Mouse (Mus musculus) midbrain, postnatal 0 days (tissue): ENCODE results near the gene Ltbp1. TPM values are rescaled to one million over a fixed set of nuclear protein-coding genes. Genes with fewer than 3 reads are reported as not detected.

ENCODE experiments used
- ATAC-seq: fragments of 200-750 bp; cut with Nextera tagmentation; 2 replicates; pipeline ENCODE4 v1.8.0; 2017; ENCODE audit warnings: moderate number of reproducible peaks, mild to moderate bottlenecking, moderate TSS enrichment, moderate library complexity; ENCODE audit not compliant: low FRiP score
- DNase-seq: peaks from one replicate; pipeline ENCODE4 v3.0.0-alpha.2; 2015; ENCODE audit warnings: low spot score
- H3K27ac ChIP-seq: fragments of 300-500 bp; sonication (generic); 2 replicates; pipeline ENCODE4 v1.5.1; 2014; ENCODE audit warnings: low read depth, mild to moderate bottlenecking, low read length, mixed read lengths
- H3K27me3 ChIP-seq: fragments of 300-500 bp; sonication (generic); 2 replicates; pipeline ENCODE4 v1.6.1; 2014; ENCODE audit warnings: low read length, control low read depth, mixed read lengths; ENCODE audit not compliant: insufficient read depth
- H3K36me3 ChIP-seq: fragments of 300-500 bp; sonication (generic); 2 replicates; pipeline ENCODE4 v1.6.1; 2014; ENCODE audit warnings: low read length, control low read depth, mixed read lengths; ENCODE audit not compliant: insufficient read depth
- H3K4me1 ChIP-seq: fragments of 300-500 bp; sonication (generic); 2 replicates; pipeline ENCODE4 v1.6.1; 2014; ENCODE audit warnings: mild to moderate bottlenecking, control low read depth, antibody characterized with exemption, low read length, mixed read lengths; ENCODE audit not compliant: insufficient read depth
- H3K4me2 ChIP-seq: fragments of 300-500 bp; sonication (generic); 2 replicates; pipeline ENCODE4 v1.6.1; 2014; ENCODE audit warnings: low read depth, mild to moderate bottlenecking, low read length, mixed read lengths; ENCODE audit not compliant: poor library complexity, severe bottlenecking
- H3K4me3 ChIP-seq: fragments of 300-500 bp; sonication (generic); 2 replicates; pipeline ENCODE4 v1.5.1; 2014; ENCODE audit warnings: low read depth, mild to moderate bottlenecking, low read length, moderate library complexity
- H3K9ac ChIP-seq: fragments of 300-500 bp; sonication (generic); replicated peaks from 2 replicates; pipeline ENCODE4 v1.6.1; 2014; ENCODE audit warnings: mild to moderate bottlenecking, low read length, moderate library complexity, mixed read lengths; ENCODE audit not compliant: poor library complexity, severe bottlenecking
- H3K9me3 ChIP-seq: fragments of 300-500 bp; sonication (generic); 2 replicates; pipeline ENCODE4 v1.6.1; 2016; ENCODE audit warnings: low read length, control low read depth
- CTCF ChIP-seq: IDR thresholded peaks from 2 replicates; pipeline ENCODE4 v1.5.1; 2016; ENCODE audit warnings: antibody characterized with exemption, mild to moderate bottlenecking
- WGBS: fragments of 180-500 bp; shearing (Covaris S2); extraction: QIAGEN DNeasy Blood & Tissue Kit; methylation state at CpG from one replicate; pipeline ENCODE4 v1.1.7; 2014; 5-methylcytosine and 5-hydroxymethylcytosine counted together
- polyA plus RNA-seq: library from polyadenylated mRNA; unstranded; fragments of >200 nt; fragmentation: Nextera tagmentation; extraction: Ambion mirVana; gene quantifications from 2 replicates; pipeline ENCODE4 v1.2.1, GENCODE M21; 2015
- total RNA-seq: library from RNA; depleted of rRNA; stranded (reverse); fragments of >200 nt; gene quantifications from 2 replicates; pipeline ENCODE4 v1.2.3, GENCODE M21; 2014

Ltbp1 gene
- total and polyA plus RNA-seq, 2 experiments from 2014 or later: 0.89 to 3.0 TPM

DNA sequence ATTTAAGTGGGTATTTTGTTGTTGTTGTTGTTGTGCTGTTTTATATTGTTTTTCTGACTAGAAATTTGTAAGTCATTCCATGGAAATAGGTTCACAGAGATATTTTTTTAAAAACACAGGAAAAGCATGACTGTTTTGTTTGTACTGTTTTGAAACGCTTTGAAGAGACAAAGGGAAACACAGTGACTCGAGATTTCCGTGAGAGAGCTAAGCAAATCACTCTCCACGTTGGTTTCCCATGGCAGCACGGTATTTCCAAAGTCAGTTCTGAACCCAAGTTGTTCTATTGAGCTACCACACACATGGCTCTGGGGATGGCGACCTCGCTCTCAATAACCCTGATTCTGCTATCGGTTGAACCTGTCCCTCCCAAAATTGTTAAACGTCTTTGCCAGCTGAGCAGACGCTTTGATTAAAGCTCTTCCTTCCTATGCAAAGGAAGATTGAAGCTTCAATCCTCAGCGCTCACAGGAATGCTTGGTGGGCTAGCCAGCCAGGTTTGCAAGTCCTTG, 431.9 kb downstream of the Ltbp1 start:
- H3K27ac ChIP-seq: no peak overlapping the region
- H3K4me2 ChIP-seq: no peak overlapping the region
- ATAC-seq (no peak), DNase-seq (no peak)
- no peak overlapping the region for H3K9ac ChIP-seq
- no peaks in the 10 kb centered on the region for H3K36me3 ChIP-seq
- WGBS: 65% methylated on average over 11 of the region's 11 CpGs
- no peak overlapping the region for H3K4me3 ChIP-seq
- TF ChIP-seq CTCF: no peak
- H3K27me3 ChIP-seq: no peaks in the 10 kb centered on the region
- no peaks in the 10 kb centered on the region for H3K4me1 ChIP-seq
- no peaks in the 10 kb centered on the region for H3K9me3 ChIP-seq

DNA sequence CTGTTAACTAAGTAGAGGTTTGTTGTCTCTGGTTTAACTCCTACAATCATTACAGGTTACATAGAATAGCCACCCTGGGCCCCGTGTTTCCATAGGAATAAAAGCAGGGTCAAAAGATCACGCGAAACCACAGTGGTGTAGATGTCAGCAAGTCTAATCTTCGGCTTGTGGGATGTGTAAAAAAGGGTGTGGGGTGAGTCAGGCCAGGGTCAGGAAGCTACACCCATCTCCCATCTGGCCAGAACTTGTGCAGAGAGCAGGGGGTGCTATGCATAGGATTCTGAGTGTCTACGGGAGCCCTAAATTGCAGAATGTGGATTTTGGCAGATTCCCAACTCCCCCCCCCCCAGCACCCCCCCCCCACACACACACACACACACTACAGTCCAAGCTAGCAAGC, 432.8 kb downstream of the Ltbp1 start:
- DNase-seq (no peak), ATAC-seq (no peak)
- H3K36me3 ChIP-seq: no peaks in the 10 kb centered on the region
- no peaks in the 10 kb centered on the region for H3K27me3 ChIP-seq
- H3K9me3 ChIP-seq: no peaks in the 10 kb centered on the region
- H3K4me1 ChIP-seq: no peaks in the 10 kb centered on the region
- no peak overlapping the region for H3K9ac ChIP-seq
- WGBS: 63% methylated on average over 5 of the region's 5 CpGs
- no peak overlapping the region for H3K4me3 ChIP-seq
- H3K4me2 ChIP-seq: no peak overlapping the region
- TF ChIP-seq CTCF: no peak
- no peak overlapping the region for H3K27ac ChIP-seq

DNA sequence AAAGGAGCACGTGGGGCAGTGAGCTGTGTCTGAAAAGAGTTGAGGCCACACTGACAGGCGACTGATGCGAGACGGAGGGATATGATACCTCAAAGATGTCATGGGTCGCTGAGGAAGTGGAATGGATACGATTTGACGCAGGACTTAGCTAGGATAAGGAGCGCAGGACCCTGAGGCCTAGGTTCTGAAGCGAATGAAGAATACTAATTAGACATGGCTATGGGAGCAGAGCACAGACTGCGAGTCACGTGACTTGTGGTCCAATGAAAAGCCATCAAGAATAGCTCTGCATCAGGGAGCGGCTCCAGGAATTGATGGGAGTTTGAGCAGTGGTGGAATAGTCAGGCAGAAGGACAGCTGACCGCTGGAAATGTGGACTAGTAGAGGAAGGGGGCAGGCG, 433.7 kb downstream of the Ltbp1 start:
- H3K4me3 ChIP-seq: no peak overlapping the region
- DNase-seq: no peak
- H3K36me3 ChIP-seq: no peaks in the 10 kb centered on the region
- H3K4me2 ChIP-seq: no peak overlapping the region
- 59% methylated on average over 14 of the region's 14 CpGs for WGBS
- ATAC-seq: 0 out of 2 replicates have a peak, but pooled peaks have one; percentile 29
- TF ChIP-seq CTCF: no peak
- no peaks in the 10 kb centered on the region for H3K27me3 ChIP-seq
- H3K27ac ChIP-seq: no peak overlapping the region
- H3K9ac ChIP-seq: no peak overlapping the region
- H3K4me1 ChIP-seq: no peaks in the 10 kb centered on the region
- no peaks in the 10 kb centered on the region for H3K9me3 ChIP-seq

DNA sequence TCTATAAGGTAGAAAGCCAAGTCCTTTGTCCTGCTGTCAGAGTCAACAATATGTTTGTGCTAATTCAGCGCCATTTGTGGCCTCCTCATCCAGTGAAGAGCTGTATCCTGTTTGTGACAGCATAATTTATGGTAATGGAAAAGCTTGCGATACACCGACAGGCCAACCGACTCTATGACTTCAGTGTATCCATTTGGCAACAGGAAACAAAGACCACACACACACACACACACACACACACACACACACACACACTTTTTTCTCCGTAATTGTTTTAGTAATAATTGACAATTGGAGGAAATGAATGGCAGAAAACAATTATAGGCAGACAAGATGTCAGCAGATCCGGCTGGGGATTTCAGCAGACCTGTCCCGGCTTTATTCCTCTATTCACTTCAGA, 435.3 kb downstream of the Ltbp1 start:
- no peaks in the 10 kb centered on the region for H3K36me3 ChIP-seq
- WGBS: 48% methylated on average over 7 of the region's 7 CpGs
- ATAC-seq (no peak), DNase-seq (no peak)
- no peak overlapping the region for H3K27ac ChIP-seq
- no peaks in the 10 kb centered on the region for H3K9me3 ChIP-seq
- H3K27me3 ChIP-seq: no peaks in the 10 kb centered on the region
- no peaks in the 10 kb centered on the region for H3K4me1 ChIP-seq
- H3K4me3 ChIP-seq: no peak overlapping the region
- H3K4me2 ChIP-seq: no peak overlapping the region
- no peak overlapping the region for H3K9ac ChIP-seq
- TF ChIP-seq CTCF: no peak

DNA sequence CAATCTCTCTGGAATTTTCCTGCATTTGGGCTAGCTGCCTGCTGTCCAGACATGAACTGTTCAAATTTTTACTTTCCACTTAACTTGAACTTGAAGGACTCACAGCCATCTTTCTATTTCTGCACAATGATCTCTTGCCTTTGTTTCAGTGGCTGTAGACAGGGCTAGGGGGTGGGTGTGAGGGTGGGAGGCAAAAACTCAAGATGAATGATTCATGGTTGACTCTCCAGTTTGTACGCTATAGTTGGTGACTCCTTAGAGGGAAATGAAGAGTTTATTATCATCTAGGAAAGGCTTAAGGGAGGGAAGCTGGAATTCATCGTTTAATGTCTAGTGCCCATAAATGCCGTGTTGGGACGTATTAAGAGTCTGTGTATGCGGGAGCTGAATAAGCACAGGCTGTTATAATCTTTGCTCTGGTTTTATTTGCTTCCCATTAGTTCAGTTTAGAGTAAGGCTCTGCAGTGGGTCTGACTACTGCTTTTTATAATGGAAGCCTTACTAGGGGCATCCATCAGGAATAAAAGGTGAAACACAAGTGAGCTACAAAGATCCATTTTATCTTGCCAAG, 436.0 kb downstream of the Ltbp1 start:
- Histone ChIP-seq H3K9me3 (no peaks in the 10 kb centered on the region), H3K4me1 (no peaks in the 10 kb centered on the region), H3K4me2 (no peak overlapping the region), H3K9ac (no peak overlapping the region), H3K27ac (no peak overlapping the region), H3K27me3 (no peaks in the 10 kb centered on the region), H3K4me3 (no peak overlapping the region), H3K36me3 (no peaks in the 10 kb centered on the region)
- DNase-seq: no peak
- no peak for ATAC-seq
- WGBS: 66% methylated on average over 5 of the region's 5 CpGs
- no peak for TF ChIP-seq CTCF
